Comparison of ENCODE assay signal across 1 mouse cellular context in genomic region chr10:127192057-127192328, GRCm38 (mm10). TPM values are rescaled to one million over a fixed set of nuclear protein-coding genes. Genes with fewer than 3 reads are reported as not detected.
"Had no signal": no experiment of that assay in that cellular context is flagged by ENCODE, and none has a peak within 500 bp of the region (broad histone marks: within the 10 kb centered on the region; RNA-seq: fewer than 3 reads in every experiment).

No protein-coding gene starts in this region.

RNA-seq across cellular contexts. Expression of gene Arhgef25, which starts 2.1 kb away (rescaled TPM):
- polyA plus RNA-seq: macrophage had no signal
